Mouse (Mus musculus) heart, postnatal 0 days (tissue): ENCODE data around the gene Ift52.

ENCODE experiments used
- CTCF ChIP-seq: IDR thresholded peaks from 2 replicates; pipeline ENCODE4 v1.5.1; 2016; ENCODE audit warnings: antibody characterized with exemption, control low read depth, low read depth
- EP300 ChIP-seq: IDR thresholded peaks from 2 replicates; pipeline ENCODE4 v1.6.1; 2016; ENCODE audit warnings: antibody characterized with exemption, low read depth

DNA sequence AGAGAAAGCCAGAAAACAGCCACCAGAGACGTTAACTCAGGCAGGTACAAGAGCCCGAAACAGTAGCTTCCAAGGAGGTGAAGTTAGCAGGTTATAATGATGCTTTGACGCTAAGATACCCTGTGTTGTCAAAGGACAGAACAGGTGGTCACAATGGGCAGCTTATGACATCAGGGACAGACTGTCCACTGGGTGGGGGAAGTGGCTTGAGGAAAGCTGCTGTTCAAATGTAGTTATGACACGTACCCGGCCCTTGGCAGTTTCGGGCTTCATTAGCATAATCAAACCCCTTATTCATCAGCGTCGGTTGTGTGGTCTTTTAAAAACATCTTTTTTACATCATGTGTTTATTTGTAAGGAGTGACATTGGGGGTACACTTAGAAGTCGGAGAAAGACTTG lies 70.6 kb downstream of the Ift52 start, which contains the start of gene Gtsf1l:
- TF ChIP-seq CTCF (no peak), EP300 (no peak)
